Mouse (Mus musculus): Measurements from ENCODE around the gene Dbt.

- TF ChIP-seq CTCF (IDR thresholded peaks at IDR 0.05; ENCODE audit: low read depth, low read length) (peak; percentile 40; the same call in 1 of the 2 replicates), POLR2A (IDR thresholded peaks at IDR 0.05; ENCODE audit: borderline replicate concordance, low read depth, low read length) (no peak)
Measured at GRCm38 (mm10) chr3:116512151-116512903, 543 bp upstream of the Dbt start.

Measured in bone marrow macrophage, adult 2 months (primary cell).